Mouse (Mus musculus) G1E (cell line): Measurements from ENCODE around the gene Dhrs13.

ENCODE experiments used
- CTCF ChIP-seq: IDR thresholded peaks from 2 replicates; pipeline ENCODE4 v1.5.1; 2012; ENCODE audit warnings: low read depth, low read length, inconsistent platforms, mixed read lengths
- GATA1 ChIP-seq: IDR thresholded peaks from 2 replicates; pipeline ENCODE4 v1.6.1; 2012; ENCODE audit warnings: borderline replicate concordance, low read length, inconsistent platforms, mixed read lengths
- POLR2AphosphoS5 ChIP-seq: IDR thresholded peaks from 2 replicates; pipeline ENCODE4 v1.6.1; 2012; ENCODE audit warnings: low read depth, low read length, inconsistent platforms; ENCODE audit not compliant: insufficient replicate concordance

DNA sequence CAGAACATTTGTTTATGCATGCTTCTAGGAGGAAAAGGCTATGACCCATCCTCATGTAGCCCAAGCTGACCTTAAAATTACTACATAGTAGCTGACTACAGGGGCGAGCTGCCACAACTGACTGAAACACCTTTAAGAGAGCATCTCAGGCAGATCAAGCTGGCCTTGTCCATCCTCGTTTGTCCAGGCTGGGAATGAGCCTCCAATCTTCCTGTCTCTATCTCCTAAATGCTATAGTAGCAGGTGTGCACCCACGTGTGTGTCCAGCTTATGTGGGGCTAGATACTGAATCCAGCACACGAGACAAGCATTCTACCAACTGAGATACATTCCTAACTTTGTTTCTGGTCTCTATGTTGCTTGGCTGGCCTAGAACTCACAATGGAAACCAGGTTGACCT, 42.6 kb downstream of the Dhrs13 start:
- TF ChIP-seq CTCF (no peak), GATA1 (no peak), POLR2AphosphoS5 (no peak)
